Mouse (Mus musculus): ENCODE results near the gene Sprn. TPM values are rescaled to one million over a fixed set of nuclear protein-coding genes. Genes with fewer than 3 reads are reported as not detected.
A peak's percentile ranks its signal among the peaks of the same experiment; 100 is the strongest.

Gene Sprn
- polyA plus RNA-seq, 1 experiment from 2014 or later: 0.62 TPM

DNA sequence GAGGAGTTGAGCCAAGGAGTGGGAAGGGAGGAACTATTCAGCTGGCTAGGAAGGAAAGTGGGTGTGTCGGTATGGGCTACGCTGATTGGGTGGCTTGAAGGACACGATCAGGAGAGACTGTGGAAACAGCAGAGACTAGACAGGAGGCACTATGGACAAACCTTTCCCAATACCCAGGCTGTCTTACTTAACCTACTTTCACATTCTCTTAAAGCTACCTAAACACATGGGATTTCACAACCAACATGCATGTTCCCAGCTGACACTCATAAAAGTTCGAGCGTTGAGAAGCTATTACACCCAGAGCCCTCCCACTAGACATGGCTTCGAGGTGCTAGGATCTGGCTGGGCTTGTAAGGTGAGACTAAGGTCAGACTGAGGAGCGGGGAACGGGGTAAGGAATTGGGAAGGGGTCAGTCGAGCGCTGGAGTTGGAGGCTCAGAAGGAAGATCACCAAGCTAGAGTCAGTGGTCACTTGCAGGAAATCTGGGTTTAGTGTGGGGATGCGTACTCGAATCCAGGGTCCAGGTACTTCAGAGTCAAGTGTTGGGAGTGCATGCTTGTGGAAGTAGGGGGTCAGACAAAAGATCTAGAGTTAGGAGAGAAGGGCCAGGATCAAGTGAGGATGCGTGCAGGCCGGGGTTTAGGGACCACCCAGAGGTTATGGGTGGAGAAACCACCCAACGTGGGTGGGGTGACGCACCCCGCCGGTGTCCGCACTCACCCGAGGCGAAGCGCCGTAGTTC, 38.9 kb downstream of the Sprn start, which contains the start of gene Paox:
Paox (plus strand) TSS at position 217 of the 746 bp plus-strand sequence.
- peak within 1 kb of the TSS; percentile 78 for H3K4me3 ChIP-seq
- no peaks in the 10 kb centered on the region for H3K27me3 ChIP-seq (ENCODE audit: poor library complexity, severe bottlenecking)
- H3K27ac ChIP-seq: peak within 1 kb of the TSS; percentile 93
- peaks cover 25% of the 10 kb centered on the region for H3K36me3 ChIP-seq (replicated peaks)
- H3K4me1 ChIP-seq: peaks cover 22% of the 10 kb centered on the region
- no peaks in the 10 kb centered on the region for H3K9me3 ChIP-seq
- WGBS: 4% methylated on average over 23 of the region's 23 CpGs
- peak; percentile 26 for DNase-seq (ENCODE audit: extremely low spot score, low spot score)

DNA sequence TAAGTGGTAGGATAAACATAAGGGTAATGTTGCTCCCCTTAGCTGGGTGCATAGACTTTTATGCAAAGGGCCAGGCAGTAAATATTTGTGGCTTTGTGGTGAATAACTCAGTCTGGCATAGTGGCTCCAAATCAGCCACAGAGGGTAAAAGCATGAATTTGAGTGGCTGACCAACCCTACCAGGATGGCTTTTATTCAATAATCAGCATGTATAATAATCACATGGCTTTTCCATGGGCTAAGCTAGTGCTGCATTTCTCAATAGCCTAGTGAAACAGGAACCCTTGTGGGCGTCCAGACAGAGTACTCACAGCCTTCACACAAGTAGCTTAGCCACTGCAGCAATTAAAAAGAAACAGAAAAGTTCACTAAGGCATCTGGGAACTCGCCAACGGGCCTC, 42.7 kb downstream of the Sprn start:
- Histone ChIP-seq H3K36me3 (replicated peaks) (peaks cover 62% of the 10 kb centered on the region), H3K4me3 (no peak overlapping the region), H3K27me3 (ENCODE audit: poor library complexity, severe bottlenecking) (no peaks in the 10 kb centered on the region), H3K4me1 (peaks cover 19% of the 10 kb centered on the region), H3K9me3 (no peaks in the 10 kb centered on the region), H3K27ac (no peak overlapping the region)
- 76% methylated on average over 3 of the region's 3 CpGs for WGBS
- DNase-seq (ENCODE audit: extremely low spot score, low spot score): no peak

DNA sequence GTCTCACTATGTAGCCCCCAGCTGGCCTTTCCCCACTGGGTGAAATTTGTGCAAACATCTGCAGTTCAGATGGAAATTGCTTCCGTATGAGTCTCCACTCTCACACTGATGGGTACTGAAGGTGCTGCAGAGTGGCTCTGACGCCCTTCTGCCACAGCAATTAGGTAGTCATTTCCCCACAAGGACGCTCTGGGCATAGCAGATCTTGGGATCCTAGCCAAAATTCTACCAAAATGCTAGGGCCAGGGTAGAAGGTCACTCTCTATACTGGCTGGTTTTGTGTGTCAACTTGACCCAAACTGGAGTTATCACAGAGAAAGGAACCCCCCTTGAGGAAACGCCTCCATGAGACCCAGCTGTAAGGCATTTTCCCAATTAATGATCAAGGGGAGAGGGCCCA, 50.7 kb downstream of the Sprn start:
- no peak for DNase-seq (ENCODE audit: extremely low spot score, low spot score)
- Histone ChIP-seq H3K27me3 (ENCODE audit: poor library complexity, severe bottlenecking) (peaks cover 25% of the 10 kb centered on the region), H3K4me3 (no peak overlapping the region), H3K27ac (no peak overlapping the region), H3K36me3 (replicated peaks) (peaks cover 39% of the 10 kb centered on the region), H3K4me1 (peaks cover 19% of the 10 kb centered on the region), H3K9me3 (no peaks in the 10 kb centered on the region)
- 82% methylated on average over 4 of the region's 4 CpGs for WGBS

DNA sequence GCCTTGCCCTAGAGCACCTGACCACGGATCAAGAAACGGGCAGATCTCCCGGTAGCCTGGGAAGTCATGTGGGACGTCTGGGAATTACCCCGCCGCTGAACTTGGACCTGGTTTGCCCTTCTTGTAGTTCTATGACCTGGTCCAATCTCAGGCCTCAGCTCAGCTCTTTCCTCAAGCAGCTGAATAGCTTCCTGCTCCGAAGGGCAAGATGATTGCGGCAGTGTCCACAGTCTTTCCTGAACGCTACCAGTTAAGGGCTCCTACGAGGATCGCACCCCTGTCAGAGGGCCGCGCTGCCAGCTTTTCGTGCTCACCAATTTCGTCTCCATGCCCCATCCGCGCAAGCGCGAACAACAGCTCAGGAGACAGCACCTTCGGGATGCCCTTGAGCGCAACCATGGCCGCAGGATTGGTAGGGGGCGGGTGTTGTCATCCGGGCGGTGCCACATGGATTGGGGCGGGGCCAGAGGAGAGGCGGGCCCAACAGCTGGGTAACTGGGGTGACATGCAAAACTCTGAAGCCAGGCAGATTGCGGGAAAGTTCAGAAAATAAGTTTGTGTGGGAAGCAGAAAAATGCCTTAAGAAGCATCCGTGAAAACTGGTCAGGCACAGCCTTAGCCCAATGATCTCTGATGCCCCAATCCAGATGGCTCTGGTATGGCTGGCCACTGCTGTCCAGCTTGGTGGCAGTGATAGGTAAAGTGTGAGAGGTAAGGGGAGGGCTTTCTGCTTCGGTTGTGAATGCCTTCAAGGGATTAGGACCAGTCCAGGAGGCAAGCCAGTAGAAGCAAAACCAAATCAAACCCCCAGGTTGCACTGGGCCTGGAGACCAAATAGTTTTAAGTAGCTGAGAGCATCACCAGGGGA, 52.5 kb downstream of the Sprn start, which contains the start of gene Fuom:
Fuom (minus strand) TSS at position 449 of the 868 bp plus-strand sequence.
- 2% methylated on average over 30 of the region's 30 CpGs for WGBS
- DNase-seq (ENCODE audit: extremely low spot score, low spot score): peak; percentile 75
- H3K27me3 ChIP-seq (ENCODE audit: poor library complexity, severe bottlenecking): peaks cover 25% of the 10 kb centered on the region
- peaks cover 23% of the 10 kb centered on the region for H3K36me3 ChIP-seq (replicated peaks)
- no peaks in the 10 kb centered on the region for H3K9me3 ChIP-seq
- peak within 1 kb of the TSS; percentile 70 for H3K27ac ChIP-seq
- H3K4me1 ChIP-seq: peaks cover 19% of the 10 kb centered on the region
- H3K4me3 ChIP-seq: peak within 1 kb of the TSS; percentile 58

DNA sequence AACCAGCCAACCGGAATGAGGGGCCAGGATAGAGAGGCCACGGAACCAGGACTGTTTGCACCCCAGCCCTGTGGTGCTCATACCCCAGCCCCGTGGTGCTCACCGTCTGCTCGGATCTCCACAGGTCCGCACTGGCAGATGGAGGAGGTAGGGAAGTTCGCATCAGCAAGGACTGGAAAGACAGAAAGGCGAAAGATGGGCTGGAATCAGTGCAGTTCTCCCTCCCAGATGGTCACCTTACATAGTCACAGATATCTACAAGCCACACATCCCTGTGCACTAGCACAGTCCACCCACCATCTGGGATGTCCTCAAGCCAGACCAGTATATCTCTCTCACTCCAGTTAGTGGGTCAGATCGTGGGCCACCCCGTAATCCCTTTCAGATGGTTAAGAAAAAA, 53.2 kb downstream of the Sprn start:
- Histone ChIP-seq H3K9me3 (no peaks in the 10 kb centered on the region), H3K4me3 (peak overlapping the region; percentile 58), H3K36me3 (replicated peaks) (peaks cover 16% of the 10 kb centered on the region), H3K27ac (peak overlapping the region; percentile 70; the same call in 1 of the 2 replicates), H3K4me1 (peaks cover 19% of the 10 kb centered on the region), H3K27me3 (ENCODE audit: poor library complexity, severe bottlenecking) (peaks cover 25% of the 10 kb centered on the region)
- 79% methylated on average over 10 of the region's 10 CpGs for WGBS
- DNase-seq (ENCODE audit: extremely low spot score, low spot score): no peak

Other genes starting within 250 kb of the Sprn start
- 0.25 TPM in 1 of 2 replicates, not detected in the other for gene Utf1, start 211.1 kb downstream of the Sprn start, polyA plus RNA-seq (2016; fragmentation: Nextera tagmentation; extraction: Ambion mirVana)
- 0.67 and 0.91 TPM in 2 replicates for gene 6430531B16Rik, start 176.1 kb downstream of the Sprn start, polyA plus RNA-seq (2016; fragmentation: Nextera tagmentation; extraction: Ambion mirVana)
- gene Adam8, start 162.3 kb downstream of the Sprn start, polyA plus RNA-seq (2016; fragmentation: Nextera tagmentation; extraction: Ambion mirVana): 1.6 and 2.4 TPM in 2 replicates
- 39.2 and 41.7 TPM in 2 replicates for gene Zfp511, start 118.5 kb downstream of the Sprn start, polyA plus RNA-seq (2016; fragmentation: Nextera tagmentation; extraction: Ambion mirVana)
- gene Tubgcp2, start 118.2 kb downstream of the Sprn start, polyA plus RNA-seq (2016; fragmentation: Nextera tagmentation; extraction: Ambion mirVana): 80.6 and 81.1 TPM in 2 replicates
- gene Msx3, start 105.8 kb downstream of the Sprn start, polyA plus RNA-seq (2016; fragmentation: Nextera tagmentation; extraction: Ambion mirVana): 0.31 and 0.69 TPM in 2 replicates
- 0.58 and 2.1 TPM in 2 replicates for gene Caly, start 72.3 kb downstream of the Sprn start, polyA plus RNA-seq (2016; fragmentation: Nextera tagmentation; extraction: Ambion mirVana)
- not detected in 2 replicates for gene Prap1, start 61.5 kb downstream of the Sprn start, polyA plus RNA-seq (2016; fragmentation: Nextera tagmentation; extraction: Ambion mirVana)
- gene Fuom, start 52.4 kb downstream of the Sprn start, polyA plus RNA-seq (2016; fragmentation: Nextera tagmentation; extraction: Ambion mirVana): 11.5 and 12.1 TPM in 2 replicates
- gene Paox, start 39.1 kb downstream of the Sprn start, polyA plus RNA-seq (2016; fragmentation: Nextera tagmentation; extraction: Ambion mirVana): 17.2 and 17.3 TPM in 2 replicates
- gene Echs1, start 38.4 kb downstream of the Sprn start, polyA plus RNA-seq (2016; fragmentation: Nextera tagmentation; extraction: Ambion mirVana): 151 TPM in 2 replicates
- gene Mtg1, start 17.3 kb downstream of the Sprn start, polyA plus RNA-seq (2016; fragmentation: Nextera tagmentation; extraction: Ambion mirVana): 33.9 and 35.0 TPM in 2 replicates
- gene Olfr522, start 9.9 kb upstream of the Sprn start, polyA plus RNA-seq (2016; fragmentation: Nextera tagmentation; extraction: Ambion mirVana): not detected in 2 replicates
- gene Olfr523, start 18.3 kb upstream of the Sprn start, polyA plus RNA-seq (2016; fragmentation: Nextera tagmentation; extraction: Ambion mirVana): not detected in 2 replicates
- gene Olfr524, start 51.1 kb upstream of the Sprn start, polyA plus RNA-seq (2016; fragmentation: Nextera tagmentation; extraction: Ambion mirVana): not detected in 2 replicates
- gene Cd163l1, start 63.4 kb upstream of the Sprn start, polyA plus RNA-seq (2016; fragmentation: Nextera tagmentation; extraction: Ambion mirVana): not detected in 2 replicates
- gene 5830411N06Rik, start 92.4 kb upstream of the Sprn start, polyA plus RNA-seq (2016; fragmentation: Nextera tagmentation; extraction: Ambion mirVana): not detected in 2 replicates
- gene Olfr525, start 166.0 kb upstream of the Sprn start, polyA plus RNA-seq (2016; fragmentation: Nextera tagmentation; extraction: Ambion mirVana): not detected in 2 replicates
- not detected in 2 replicates for gene Olfr527, start 179.1 kb upstream of the Sprn start, polyA plus RNA-seq (2016; fragmentation: Nextera tagmentation; extraction: Ambion mirVana)
- gene Olfr60, start 206.8 kb upstream of the Sprn start, polyA plus RNA-seq (2016; fragmentation: Nextera tagmentation; extraction: Ambion mirVana): not detected in 2 replicates
- not detected in 2 replicates for gene Olfr530, start 221.5 kb upstream of the Sprn start, polyA plus RNA-seq (2016; fragmentation: Nextera tagmentation; extraction: Ambion mirVana)
- gene Olfr531, start 248.0 kb upstream of the Sprn start, polyA plus RNA-seq (2016; fragmentation: Nextera tagmentation; extraction: Ambion mirVana): 0.05 TPM in 1 of 2 replicates, not detected in the other